Mouse (Mus musculus) CD4-positive helper T cell, adult 2 months (primary cell): ENCODE data around the gene Ppp1r3g.
"Not testable (repeated sequence)": the region's sequence is repeated elsewhere in the genome, so short reads cannot be mapped to it uniquely, and the experiment has no call there.

Source experiments
- DNase-seq: peaks from one replicate; pipeline ENCODE4 v3.0.0-alpha.2; 2012; ENCODE audit warnings: low read depth, missing footprints, low spot score

Ppp1r3g gene

GRCm38 (mm10) chr13:35958539-35958938, at the start of gene Ppp1r3g:
TSS of gene Ppp1r3g (plus strand) at chr13:35958839.
- DNase-seq, result no peak

- DNase-seq, result no peak
These were observed 47.2 kb upstream of the Ppp1r3g start for GRCm38 (mm10) chr13:35911476-35911875.

DNA sequence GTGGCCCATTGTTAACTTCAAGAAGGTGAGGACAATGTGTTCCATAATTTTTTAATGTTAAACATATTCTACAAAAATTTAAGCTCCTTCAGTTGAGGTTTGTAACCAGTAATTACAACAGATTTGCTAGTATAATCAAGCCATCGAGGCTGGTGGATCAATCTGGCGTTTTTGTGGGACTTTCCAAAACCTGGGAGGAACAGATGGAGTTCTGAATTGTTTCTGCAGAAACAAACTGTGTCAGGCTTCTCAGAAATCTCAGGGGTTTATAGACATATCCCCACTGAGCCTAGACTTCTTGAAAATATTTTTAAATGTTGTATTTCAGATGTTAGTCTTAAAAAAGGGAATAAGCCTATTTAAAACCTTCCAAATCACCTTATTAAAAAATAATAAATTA, 20.6 kb upstream of the Ppp1r3g start:
- no peak for DNase-seq

DNA sequence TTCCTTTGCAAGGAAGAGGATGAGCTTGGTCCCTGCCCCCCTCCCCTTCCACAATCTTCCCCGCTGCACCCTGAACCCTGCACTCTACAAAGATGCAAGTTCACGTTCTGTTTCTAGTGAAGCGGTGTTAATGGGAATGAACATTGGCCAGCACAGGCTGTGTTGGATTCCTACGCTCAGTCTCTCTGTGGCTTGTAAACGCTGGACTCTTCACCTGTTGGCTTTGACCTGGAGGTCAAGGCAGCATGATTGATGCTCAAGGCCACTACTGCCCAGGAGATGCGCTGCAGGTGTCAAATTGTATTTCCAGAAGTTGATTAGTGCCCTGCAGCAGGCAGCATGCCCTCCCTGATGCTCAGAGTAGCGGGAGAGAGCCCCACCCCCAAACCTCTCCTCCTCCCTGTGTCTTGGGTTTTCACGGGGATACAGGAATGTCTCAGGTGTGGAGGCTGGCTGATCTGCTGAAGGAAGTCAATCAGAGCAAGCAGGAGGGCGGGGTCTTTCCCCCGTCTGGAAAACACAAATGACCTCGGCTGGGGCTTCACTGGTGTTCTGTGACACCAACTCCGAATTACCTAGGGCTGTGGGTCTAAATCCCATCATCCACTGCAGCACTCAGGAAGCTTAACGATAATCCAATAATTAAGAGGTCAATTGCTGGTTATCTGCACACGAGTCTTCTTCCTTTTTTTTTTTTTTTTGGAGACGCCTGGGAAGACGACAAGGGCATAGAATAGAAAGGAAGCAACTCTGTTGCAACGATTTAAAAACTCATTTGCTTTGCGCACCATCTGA, 18.6 kb upstream of the Ppp1r3g start:
- no peak for DNase-seq

DNA sequence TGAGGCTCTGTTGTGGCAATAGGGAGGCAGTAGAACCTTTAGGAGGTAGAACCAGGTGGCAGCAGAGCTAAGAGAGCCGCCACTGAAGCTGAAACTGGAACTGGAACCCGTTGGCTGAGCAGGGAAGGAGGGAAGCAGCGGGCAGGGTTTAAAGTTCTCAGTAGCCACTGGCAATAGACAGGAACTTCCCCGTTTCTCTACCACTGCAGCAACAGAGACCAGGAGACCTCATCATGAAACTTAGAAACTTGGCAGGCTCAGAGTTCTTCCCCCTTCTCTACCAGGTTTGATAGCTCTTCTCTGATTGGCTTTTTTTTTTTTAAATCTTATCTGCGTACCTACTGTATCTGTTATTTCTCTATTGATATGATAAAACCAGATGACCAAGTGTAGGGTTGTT, 17.7 kb upstream of the Ppp1r3g start:
- no peak for DNase-seq

DNA sequence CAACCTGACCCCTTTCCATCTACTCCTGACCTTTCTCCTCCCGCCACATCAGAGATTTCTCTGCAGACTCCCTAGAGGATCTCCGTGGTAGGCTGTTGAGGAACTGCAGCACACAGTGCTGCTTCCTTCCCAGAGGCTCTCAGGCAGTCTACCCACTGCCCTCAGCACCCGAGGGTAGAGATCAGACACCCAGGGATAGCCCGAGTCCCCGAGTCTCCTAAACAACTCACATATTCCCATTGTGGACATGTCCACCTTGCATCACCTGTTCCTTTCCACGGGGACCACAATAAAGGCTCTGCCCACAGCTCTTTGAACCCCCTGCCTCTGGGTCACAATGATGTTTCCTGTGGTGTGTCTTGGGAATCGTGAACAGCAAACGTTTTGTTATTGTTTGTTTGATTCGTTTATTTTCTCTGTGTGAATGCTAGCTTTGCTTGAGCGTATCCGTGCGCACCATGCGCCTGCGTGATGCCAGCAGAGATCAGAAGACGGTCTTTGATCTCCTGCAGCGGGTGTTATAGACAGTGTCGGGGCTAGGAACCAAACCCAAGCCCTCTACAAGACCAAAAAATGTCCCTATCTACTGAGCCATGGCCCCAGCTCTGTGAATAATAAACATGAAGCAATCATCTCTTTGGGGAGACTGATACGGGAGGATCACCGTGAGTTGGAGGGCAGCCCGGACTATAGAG, 11.8 kb upstream of the Ppp1r3g start:
- no peak for DNase-seq

DNA sequence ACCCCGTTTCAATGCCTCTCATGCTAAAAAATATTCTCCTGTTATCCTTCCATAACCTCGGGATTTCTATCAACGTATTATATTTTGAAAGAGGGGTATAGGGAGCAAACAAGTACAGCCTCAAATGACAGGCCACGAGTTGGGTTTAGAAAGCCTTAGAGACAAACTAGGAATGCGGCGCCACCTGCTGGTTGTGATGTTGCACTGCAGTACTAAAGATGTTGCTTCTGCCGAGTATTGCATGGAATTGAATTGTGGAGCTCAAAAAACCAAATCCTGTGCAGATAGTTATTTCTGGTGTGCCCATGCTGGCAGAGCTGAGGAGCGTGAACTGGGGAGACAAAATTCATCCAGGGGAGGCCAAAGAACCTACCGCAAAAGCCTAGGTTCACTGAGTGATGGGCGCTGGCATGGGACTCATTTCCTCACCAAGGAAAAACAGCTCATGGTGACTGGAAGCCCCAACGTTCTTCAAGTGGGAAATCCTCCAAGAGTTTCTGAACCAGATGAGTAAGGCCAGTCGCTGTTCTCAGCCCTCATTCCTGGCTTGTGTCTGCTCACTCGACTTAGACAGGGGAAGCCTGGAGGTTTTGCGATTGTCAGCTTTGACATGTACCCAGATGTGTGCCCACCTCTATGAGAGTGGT, 11.2 kb upstream of the Ppp1r3g start:
- DNase-seq, result peak; percentile 52

- DNase-seq, result no peak
These were observed 8.7 kb upstream of the Ppp1r3g start for GRCm38 (mm10) chr13:35949814-35950455.

- DNase-seq, result no peak
These were observed 890 bp downstream of the Ppp1r3g start for GRCm38 (mm10) chr13:35959391-35960067.

- no peak for DNase-seq
These were observed 4.9 kb downstream of the Ppp1r3g start for GRCm38 (mm10) chr13:35963583-35963982.

GRCm38 (mm10) chr13:35967690-35968089, 9.1 kb downstream of the Ppp1r3g start:
- DNase-seq, result no peak

GRCm38 (mm10) chr13:35968131-35968718, 9.6 kb downstream of the Ppp1r3g start:
- DNase-seq, result no peak

DNA sequence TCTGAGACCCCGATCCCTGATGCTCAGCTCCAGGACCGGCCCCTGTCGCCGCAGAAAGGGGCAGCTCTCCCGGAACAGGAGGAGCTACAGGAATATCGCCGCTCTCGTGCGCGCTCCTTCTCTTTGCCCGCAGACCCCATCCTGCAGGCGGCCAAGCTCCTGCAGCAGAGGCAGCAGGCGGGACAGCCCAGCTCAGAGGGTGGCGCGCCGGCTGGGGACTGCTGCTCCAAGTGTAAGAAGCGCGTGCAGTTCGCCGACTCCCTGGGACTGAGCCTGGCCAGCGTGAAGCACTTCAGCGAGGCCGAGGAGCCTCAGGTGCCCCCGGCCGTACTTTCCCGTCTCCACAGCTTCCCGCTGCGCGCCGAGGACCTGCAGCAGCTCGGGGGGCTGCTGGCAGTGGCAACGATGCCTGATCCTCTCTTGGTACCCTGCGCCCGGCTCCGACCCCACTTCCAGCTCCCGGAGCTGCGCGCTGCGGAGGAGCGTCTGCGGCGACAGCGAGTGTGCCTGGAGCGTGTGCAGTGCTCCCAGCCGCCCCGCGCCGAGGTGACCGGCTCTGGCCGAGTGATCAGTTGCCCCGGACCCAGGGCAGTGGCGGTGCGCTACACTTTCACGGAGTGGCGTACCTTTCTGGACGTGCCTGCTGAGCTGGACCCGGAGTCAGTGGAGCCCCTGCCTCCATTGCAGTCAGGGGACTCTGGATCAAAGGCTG, 10.2 kb downstream of the Ppp1r3g start:
- no peak for DNase-seq

DNA sequence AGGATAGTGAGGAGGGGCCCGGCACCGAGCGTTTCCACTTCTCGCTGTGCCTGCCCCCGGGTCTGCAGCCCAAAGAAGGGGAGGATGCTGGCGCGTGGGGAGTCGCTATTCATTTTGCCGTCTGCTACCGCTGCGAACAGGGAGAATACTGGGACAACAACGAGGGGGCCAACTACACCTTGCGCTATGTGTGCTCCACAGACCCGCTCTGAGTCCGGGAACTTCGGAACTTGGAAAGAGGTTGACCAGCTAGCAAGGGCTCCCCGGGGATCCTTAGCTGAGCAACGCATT, 10.7 kb downstream of the Ppp1r3g start:
- no peak for DNase-seq

GRCm38 (mm10) chr13:35969829-35970228, 11.2 kb downstream of the Ppp1r3g start:
- no peak for DNase-seq

GRCm38 (mm10) chr13:35976912-35977311, 18.3 kb downstream of the Ppp1r3g start:
- no peak for DNase-seq

- no peak for DNase-seq
These were observed 21.8 kb downstream of the Ppp1r3g start for GRCm38 (mm10) chr13:35980471-35980870.

- DNase-seq, result no peak
These were observed 24.3 kb downstream of the Ppp1r3g start for GRCm38 (mm10) chr13:35982985-35983384.

DNA sequence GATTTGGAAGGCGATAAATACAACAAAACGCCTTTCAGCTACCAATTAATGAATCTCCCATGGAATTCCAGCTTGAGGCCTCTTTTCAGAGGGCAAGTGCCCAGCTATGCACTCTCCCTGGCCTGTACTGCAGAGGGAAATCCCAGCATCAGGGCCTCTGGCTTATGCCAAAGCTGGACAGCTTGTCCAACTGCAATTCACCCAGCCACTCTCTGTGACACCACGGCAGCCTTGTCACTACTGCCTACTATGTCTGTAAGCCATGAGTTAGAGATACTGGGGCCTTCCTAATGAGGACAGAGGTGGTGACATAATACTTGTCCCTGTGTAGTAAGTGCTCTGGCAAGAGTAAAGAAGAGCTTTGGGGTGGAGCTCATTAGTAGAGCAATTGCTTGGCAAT, 30.7 kb downstream of the Ppp1r3g start:
- DNase-seq, result no peak

DNA sequence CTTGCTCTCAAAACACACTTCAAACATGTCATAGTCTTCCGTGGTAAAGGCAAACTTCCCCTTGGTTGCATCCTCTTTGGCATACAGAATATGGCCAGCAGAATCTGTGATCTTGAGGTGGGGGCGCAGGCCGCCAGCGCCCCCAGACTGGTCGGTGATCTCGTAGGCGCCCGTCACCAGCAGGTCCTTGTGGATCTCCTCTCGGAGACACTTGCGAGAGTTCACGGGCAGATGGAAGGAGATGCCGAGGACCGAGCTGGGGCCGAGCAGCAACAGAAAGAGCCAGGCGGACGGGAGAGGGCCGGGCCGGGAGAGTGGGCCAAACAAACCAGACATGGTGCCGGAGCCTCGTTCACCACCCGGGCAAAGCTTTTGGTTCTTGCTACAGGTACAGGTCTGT, 32.5 kb downstream of the Ppp1r3g start:
- not testable (repeated sequence) for DNase-seq

- no peak for DNase-seq
These were observed 35.4 kb downstream of the Ppp1r3g start for GRCm38 (mm10) chr13:35994067-35994466.
